Mouse (Mus musculus) liver, embryonic 12.5 days (tissue): ENCODE data around the gene Btn2a2. TPM values are rescaled to one million over a fixed set of nuclear protein-coding genes. Genes with fewer than 3 reads are reported as not detected.
A peak's percentile ranks its signal among the peaks of the same experiment; 100 is the strongest.

Source experiments
- ATAC-seq: fragments of 200-750 bp; cut with Nextera tagmentation; 2 replicates; pipeline ENCODE4 v1.8.0; 2017; ENCODE audit warnings: moderate number of reproducible peaks, mild to moderate bottlenecking, moderate library complexity
- H3K27ac ChIP-seq: fragments of 300-500 bp; sonication (generic); 2 replicates; pipeline ENCODE4 v1.5.1; 2016; ENCODE audit warnings: mild to moderate bottlenecking
- H3K27me3 ChIP-seq: fragments of 300-500 bp; sonication (generic); replicated peaks from 2 replicates; pipeline ENCODE4 v1.6.1; 2016; ENCODE audit warnings: mild to moderate bottlenecking, moderate library complexity
- H3K36me3 ChIP-seq: fragments of 300-500 bp; sonication (generic); 2 replicates; pipeline ENCODE4 v1.6.1; 2016; ENCODE audit warnings: mild to moderate bottlenecking, moderate library complexity
- H3K4me1 ChIP-seq: fragments of 300-500 bp; sonication (generic); 2 replicates; pipeline ENCODE4 v1.6.1; 2016
- H3K4me2 ChIP-seq: fragments of 300-500 bp; sonication (generic); 2 replicates; pipeline ENCODE4 v1.6.1; 2016; ENCODE audit warnings: mild to moderate bottlenecking, moderate library complexity
- H3K4me3 ChIP-seq: fragments of 300-500 bp; sonication (generic); 2 replicates; pipeline ENCODE4 v1.5.1; 2016; ENCODE audit warnings: mild to moderate bottlenecking, moderate library complexity
- H3K9ac ChIP-seq: fragments of 300-500 bp; sonication (generic); 2 replicates; pipeline ENCODE4 v1.6.1; 2016; ENCODE audit warnings: mild to moderate bottlenecking, moderate library complexity
- H3K9me3 ChIP-seq: fragments of 300-500 bp; sonication (generic); replicated peaks from 2 replicates; pipeline ENCODE4 v1.6.1; 2016; ENCODE audit warnings: mild to moderate bottlenecking, moderate library complexity
- WGBS: fragments of 180-500 bp; shearing (Covaris S2); methylation state at CpG from one replicate; pipeline ENCODE4 v1.1.7; 2016; ENCODE audit not compliant: insufficient replicate concordance; 5-methylcytosine and 5-hydroxymethylcytosine counted together
- polyA plus RNA-seq: library from polyadenylated mRNA; unstranded; fragments of >200 nt; fragmentation: Nextera tagmentation; extraction: Ambion mirVana; gene quantifications from 2 replicates; pipeline ENCODE4 v1.2.1, GENCODE M21; 2016

The Btn2a2 gene
- polyA plus RNA-seq, 1 experiment from 2014 or later, result not detected

DNA sequence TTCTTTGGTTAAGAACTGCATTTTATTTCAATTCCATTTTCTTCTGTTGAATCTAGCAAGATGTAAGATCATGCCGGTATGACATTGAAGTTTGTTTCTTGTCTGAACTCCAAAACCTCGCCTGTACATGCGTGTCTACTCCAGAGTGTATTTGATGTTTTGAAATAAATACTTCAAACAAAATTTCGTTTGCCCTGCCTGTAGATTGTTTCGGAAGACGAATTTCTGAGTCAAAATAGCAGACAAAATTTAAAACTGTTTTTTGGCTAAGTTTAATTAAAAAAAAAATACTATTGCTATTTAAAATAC is 29.6 kb upstream of the Btn2a2 start:
- Histone ChIP-seq H3K27me3 (no peaks in the 10 kb centered on the region), H3K4me1 (peaks cover 42% of the 10 kb centered on the region), H3K27ac (peak overlapping the region; percentile 84), H3K4me2 (peak overlapping the region; percentile 93), H3K4me3 (peak overlapping the region; percentile 65), H3K36me3 (no peaks in the 10 kb centered on the region), H3K9me3 (no peaks in the 10 kb centered on the region), H3K9ac (peak overlapping the region; percentile 70)
- WGBS, result under 1% methylated on average over 6 of the region's 6 CpGs
- no peak for ATAC-seq

DNA sequence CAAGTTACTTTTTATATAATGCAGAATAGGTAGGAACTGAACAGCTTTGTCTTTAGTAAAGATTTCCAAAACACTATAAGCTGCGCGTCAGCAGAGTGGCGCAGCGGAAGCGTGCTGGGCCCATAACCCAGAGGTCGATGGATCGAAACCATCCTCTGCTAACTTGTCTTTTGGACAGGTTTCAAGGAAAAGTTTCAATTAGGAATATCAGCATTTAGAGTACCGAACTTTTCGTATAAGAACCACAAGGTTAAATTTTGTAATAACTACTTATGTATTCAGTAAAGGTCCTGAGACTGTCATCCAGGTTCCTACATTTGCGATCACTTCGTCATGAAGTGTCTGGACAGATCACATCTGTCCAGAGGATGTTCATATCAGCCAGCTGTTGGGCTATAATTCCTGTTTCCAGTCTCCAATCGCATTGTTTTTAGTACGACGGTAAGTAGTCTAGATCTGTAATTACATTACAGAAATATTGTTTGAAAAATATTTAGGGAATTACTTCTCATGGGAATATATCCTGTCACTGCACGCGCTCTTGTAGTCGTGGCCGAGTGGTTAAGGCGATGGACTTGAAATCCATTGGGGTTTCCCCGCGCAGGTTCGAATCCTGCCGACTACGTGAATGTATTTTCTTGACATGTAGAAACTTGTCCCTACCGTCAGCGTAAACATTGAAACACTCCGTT is 29.1 kb upstream of the Btn2a2 start:
- under 1% methylated on average over 27 of the region's 27 CpGs for WGBS
- H3K27ac ChIP-seq, result peak overlapping the region; percentile 84
- H3K4me3 ChIP-seq, result peak overlapping the region; percentile 65
- H3K27me3 ChIP-seq, result no peaks in the 10 kb centered on the region
- H3K4me2 ChIP-seq, result peak overlapping the region; percentile 93
- H3K4me1 ChIP-seq, result peaks cover 42% of the 10 kb centered on the region
- H3K36me3 ChIP-seq, result no peaks in the 10 kb centered on the region
- H3K9ac ChIP-seq, result peak overlapping the region; percentile 70
- no peaks in the 10 kb centered on the region for H3K9me3 ChIP-seq
- peak; percentile 81 for ATAC-seq

DNA sequence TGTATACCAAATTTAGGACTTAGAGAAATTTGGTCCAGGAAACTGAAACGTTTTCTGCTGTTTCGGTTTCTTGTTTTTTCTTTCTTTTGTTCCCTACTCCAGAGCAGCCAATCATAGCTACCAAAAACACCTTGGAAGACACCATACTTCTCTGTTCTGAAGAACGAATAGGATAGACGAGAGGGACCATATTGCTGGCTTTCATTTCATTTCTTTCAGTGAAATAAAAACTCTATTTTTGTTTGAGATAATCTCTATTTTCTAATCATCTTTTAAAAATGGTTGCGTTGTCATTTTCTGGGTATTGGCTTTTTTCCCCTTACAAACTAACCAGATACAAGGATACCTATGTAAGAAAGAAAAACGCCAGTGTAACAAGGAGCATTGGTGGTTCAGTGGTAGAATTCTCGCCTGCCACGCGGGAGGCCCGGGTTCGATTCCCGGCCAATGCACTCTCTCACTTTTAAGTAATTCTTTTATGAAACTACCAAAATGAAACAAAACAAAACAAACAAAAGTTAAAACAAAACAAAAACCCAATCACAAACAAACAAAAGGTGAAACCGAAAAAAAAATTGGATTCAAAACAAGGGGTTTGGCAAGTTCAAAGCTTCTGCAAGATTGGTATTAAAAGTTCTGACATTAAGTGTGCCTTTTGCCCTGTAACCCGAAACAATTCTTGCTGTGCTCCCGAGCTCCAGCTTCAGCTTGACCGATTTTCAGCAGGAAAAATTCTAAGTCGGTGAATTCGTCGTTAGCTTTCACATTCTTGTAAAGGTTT is 28.4 kb upstream of the Btn2a2 start:
- peak; percentile 57; the same call in 1 of the 2 replicates for ATAC-seq
- Histone ChIP-seq H3K4me1 (peaks cover 40% of the 10 kb centered on the region), H3K36me3 (no peaks in the 10 kb centered on the region), H3K4me3 (peak overlapping the region; percentile 65), H3K9me3 (no peaks in the 10 kb centered on the region), H3K27ac (peak overlapping the region; percentile 79), H3K9ac (peak overlapping the region; percentile 67), H3K27me3 (no peaks in the 10 kb centered on the region), H3K4me2 (peak overlapping the region; percentile 93)
- under 1% methylated on average over 19 of the region's 19 CpGs for WGBS

DNA sequence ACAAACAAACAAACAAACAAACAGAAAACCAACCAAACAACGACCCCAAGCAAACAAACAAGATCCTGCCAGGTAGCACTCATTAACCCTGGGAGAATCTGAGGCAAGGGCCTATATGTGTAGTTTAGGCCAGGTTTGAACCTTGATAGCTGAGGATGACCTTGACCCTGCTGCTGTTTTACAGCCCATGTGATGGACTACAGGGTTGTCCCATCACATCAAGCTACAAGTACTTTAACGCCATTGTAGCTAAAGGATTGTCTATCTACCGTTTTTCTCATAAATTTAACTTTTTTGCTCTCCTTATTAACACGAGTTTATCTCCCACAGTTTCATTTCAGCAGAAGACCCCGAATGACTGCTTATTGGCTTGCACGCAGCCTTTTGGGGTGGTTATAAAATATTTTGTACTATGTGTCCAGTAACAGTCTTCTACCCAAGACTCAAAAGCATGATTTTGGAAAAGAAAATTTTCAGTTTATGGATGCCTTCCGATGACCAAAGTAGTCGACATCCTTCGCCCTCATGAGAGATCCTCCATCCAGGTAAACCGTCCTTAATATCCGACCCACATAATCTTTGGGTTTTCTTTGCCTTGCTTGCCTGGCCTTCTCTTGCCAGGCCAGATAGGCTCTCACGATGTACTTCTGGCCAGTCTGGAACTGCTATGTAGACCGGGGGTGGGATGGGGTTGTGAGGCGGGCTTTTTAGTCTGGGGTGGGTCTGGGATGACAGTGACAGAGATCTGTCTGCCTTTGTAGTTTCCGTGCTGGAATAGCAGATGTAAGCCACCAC is 27.4 kb upstream of the Btn2a2 start:
- H3K9me3 ChIP-seq, result no peaks in the 10 kb centered on the region
- H3K27ac ChIP-seq, result peak overlapping the region; percentile 54; the same call in 1 of the 2 replicates
- H3K9ac ChIP-seq, result peak overlapping the region; percentile 68
- H3K4me3 ChIP-seq, result peak overlapping the region; percentile 65
- WGBS, result 51% methylated on average over 15 of the region's 15 CpGs
- H3K27me3 ChIP-seq, result no peaks in the 10 kb centered on the region
- peak overlapping the region; percentile 93 for H3K4me2 ChIP-seq
- ATAC-seq, result no peak
- no peaks in the 10 kb centered on the region for H3K36me3 ChIP-seq
- H3K4me1 ChIP-seq, result peaks cover 39% of the 10 kb centered on the region

DNA sequence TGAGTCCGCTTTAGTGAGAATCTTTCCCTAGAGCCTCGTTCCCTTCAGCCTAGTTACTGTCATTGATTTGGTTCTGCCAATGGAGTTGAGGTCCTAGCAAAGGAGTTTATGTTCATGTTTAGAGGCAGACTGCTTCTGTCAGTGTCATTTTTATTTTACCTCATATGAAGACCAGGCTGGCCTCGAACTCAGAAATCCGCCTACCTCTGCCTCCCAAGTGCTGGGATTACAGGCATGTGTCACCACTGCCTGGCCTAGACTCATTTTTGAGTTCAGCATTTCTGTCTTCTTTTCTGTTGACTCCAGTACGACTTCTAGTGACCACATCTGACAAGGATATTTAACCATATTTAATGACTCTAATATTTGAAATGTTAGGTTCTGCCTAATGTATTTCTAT is 26.6 kb upstream of the Btn2a2 start:
- Histone ChIP-seq H3K9me3 (no peaks in the 10 kb centered on the region), H3K9ac (no peak overlapping the region), H3K4me3 (no peak overlapping the region), H3K4me2 (0 out of 2 replicates have a peak overlapping the region, but pooled peaks have one; percentile 6), H3K4me1 (peaks cover 33% of the 10 kb centered on the region), H3K36me3 (no peaks in the 10 kb centered on the region), H3K27ac (peak overlapping the region; percentile 2; the same call in 1 of the 2 replicates), H3K27me3 (0 out of 2 replicates have a peak, but pooled peaks cover under 1% of the 10 kb centered on the region)
- 54% methylated on average over 5 of the region's 5 CpGs for WGBS
- ATAC-seq, result no peak

- Histone ChIP-seq H3K9me3 (no peaks in the 10 kb centered on the region), H3K36me3 (no peaks in the 10 kb centered on the region), H3K27ac (no peak overlapping the region), H3K4me2 (no peak overlapping the region), H3K4me1 (peaks cover 22% of the 10 kb centered on the region), H3K27me3 (0 out of 2 replicates have a peak, but pooled peaks cover 2% of the 10 kb centered on the region), H3K4me3 (no peak overlapping the region), H3K9ac (no peak overlapping the region)
- ATAC-seq, result no peak
- 81% methylated on average over 1 of the region's 1 CpGs for WGBS
Measured at GRCm38 (mm10) chr13:23513517-23513916, 24.9 kb upstream of the Btn2a2 start.

DNA sequence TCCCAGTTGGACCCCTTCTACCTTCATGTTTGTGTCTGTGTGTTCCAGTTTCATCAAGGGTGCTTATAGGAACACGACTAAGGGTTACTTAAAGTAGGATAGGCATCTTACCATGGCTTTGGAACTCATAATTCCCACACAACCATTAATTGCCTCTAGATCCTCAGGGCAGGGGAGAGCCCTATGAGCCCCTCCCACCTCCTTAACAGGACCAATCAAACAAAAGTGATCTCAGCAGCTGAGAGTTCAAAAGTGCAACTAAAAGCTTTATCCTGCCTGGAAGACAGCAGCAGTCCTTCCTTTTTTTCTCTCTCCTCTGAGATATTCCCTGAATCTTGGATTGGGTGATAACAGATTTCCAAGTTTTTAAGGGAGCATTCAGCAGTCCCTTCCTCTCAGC is 21.5 kb upstream of the Btn2a2 start:
- Histone ChIP-seq H3K4me1 (peaks cover 40% of the 10 kb centered on the region), H3K4me3 (no peak overlapping the region), H3K27me3 (0 out of 2 replicates have a peak, but pooled peaks cover 2% of the 10 kb centered on the region), H3K27ac (no peak overlapping the region), H3K9ac (no peak overlapping the region), H3K36me3 (no peaks in the 10 kb centered on the region), H3K9me3 (no peaks in the 10 kb centered on the region), H3K4me2 (no peak overlapping the region)
- ATAC-seq, result no peak
- WGBS, result 17% methylated on average over 1 of the region's 1 CpGs

- Histone ChIP-seq H3K4me3 (peak overlapping the region; percentile 60), H3K4me2 (peak overlapping the region; percentile 82), H3K9me3 (no peaks in the 10 kb centered on the region), H3K9ac (0 out of 2 replicates have a peak overlapping the region, but pooled peaks have one; percentile 39), H3K27ac (peak overlapping the region; percentile 62), H3K36me3 (no peaks in the 10 kb centered on the region), H3K27me3 (0 out of 2 replicates have a peak, but pooled peaks cover 2% of the 10 kb centered on the region), H3K4me1 (peaks cover 65% of the 10 kb centered on the region)
- 6% methylated on average over 14 of the region's 14 CpGs for WGBS
- peak; percentile 58 for ATAC-seq
Measured at GRCm38 (mm10) chr13:23506819-23507515, 18.3 kb upstream of the Btn2a2 start.

- WGBS, result 1% methylated on average over 13 of the region's 13 CpGs
- Histone ChIP-seq H3K9ac (peak overlapping the region; percentile 75), H3K27me3 (0 out of 2 replicates have a peak, but pooled peaks cover 2% of the 10 kb centered on the region), H3K4me2 (peak overlapping the region; percentile 82), H3K4me3 (peak overlapping the region; percentile 60), H3K27ac (peak overlapping the region; percentile 62), H3K4me1 (peaks cover 65% of the 10 kb centered on the region), H3K36me3 (no peaks in the 10 kb centered on the region), H3K9me3 (no peaks in the 10 kb centered on the region)
- peak; percentile 39 for ATAC-seq
Measured at GRCm38 (mm10) chr13:23506351-23506750, 17.7 kb upstream of the Btn2a2 start.

DNA sequence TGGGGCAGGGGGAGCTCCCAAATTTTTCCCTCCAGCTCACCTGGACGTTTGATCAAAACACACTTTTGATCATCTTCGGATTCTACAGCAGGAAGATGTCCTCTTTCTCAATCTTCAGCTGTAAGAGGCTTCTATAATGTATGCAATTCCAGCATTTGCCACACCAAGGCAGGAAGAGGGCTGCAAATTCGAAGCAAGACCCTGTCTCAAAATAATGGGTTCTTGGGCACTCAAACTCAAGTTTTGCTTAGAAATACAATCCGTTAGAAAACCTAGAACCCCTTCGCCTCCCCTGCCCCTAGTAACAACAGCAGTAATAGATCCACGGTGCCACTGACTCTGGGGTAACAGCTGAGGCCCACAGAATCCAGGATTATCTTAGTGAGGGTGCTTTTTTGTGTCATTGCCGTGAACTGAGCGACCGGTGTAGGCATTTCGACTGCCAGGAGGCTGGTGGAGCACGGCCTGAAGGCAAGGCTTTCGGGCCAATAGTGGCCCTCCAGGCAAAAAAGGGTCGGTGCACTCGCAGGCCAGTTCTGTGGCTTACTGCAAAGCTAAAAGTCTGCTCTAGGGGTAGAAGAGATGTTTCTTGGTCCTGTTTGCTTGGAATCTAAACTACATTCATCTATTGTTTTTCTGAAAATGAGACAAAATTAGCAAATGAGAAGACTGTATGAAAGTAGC is 17.1 kb upstream of the Btn2a2 start:
- no peaks in the 10 kb centered on the region for H3K36me3 ChIP-seq
- no peaks in the 10 kb centered on the region for H3K9me3 ChIP-seq
- peak overlapping the region; percentile 75 for H3K9ac ChIP-seq
- peak overlapping the region; percentile 82 for H3K4me2 ChIP-seq
- H3K27ac ChIP-seq, result peak overlapping the region; percentile 46
- peak; percentile 46; the same call in 1 of the 2 replicates for ATAC-seq
- WGBS, result 5% methylated on average over 14 of the region's 14 CpGs
- peaks cover 65% of the 10 kb centered on the region for H3K4me1 ChIP-seq
- H3K4me3 ChIP-seq, result peak overlapping the region; percentile 60
- H3K27me3 ChIP-seq, result 0 out of 2 replicates have a peak, but pooled peaks cover 2% of the 10 kb centered on the region
